Mouse (Mus musculus) heart, adult 2 months (tissue): ENCODE measurements at regions not wholly inside any gene's neighbourhood (a gene's known extent, or its start where the extent isn't known, plus 50 kb on each side); places are given as distances from the start of the nearest gene placed in this dataset.

Experiments used
- CTCF ChIP-seq: fragments of 200-600 bp; IDR thresholded peaks from 2 replicates; pipeline ENCODE4 v1.8.1; 2022; ENCODE audit warnings: antibody characterized with exemption, mild to moderate bottlenecking, moderate library complexity
- EP300 ChIP-seq: fragments of 200-500 bp; IDR thresholded peaks from 2 replicates; pipeline ENCODE4 v1.6.1; 2011; ENCODE audit warnings: low read depth, low read length, control low read depth; ENCODE audit not compliant: insufficient read depth
- POLR2A ChIP-seq: fragments of 200-500 bp; IDR thresholded peaks from 2 replicates; pipeline ENCODE4 v1.6.1; 2011; ENCODE audit warnings: mild to moderate bottlenecking, low read depth, low read length, control low read depth; ENCODE audit not compliant: insufficient read depth

GRCm38 (mm10) chr16:92927662-92928061 is 101.7 kb upstream of the Runx1 start:
- TF ChIP-seq CTCF: no peak
- no peak for TF ChIP-seq POLR2A
- TF ChIP-seq EP300: no peak
